Comparison of ENCODE assay signal across 21 mouse cellular contexts in genomic region chr11:101840405-101840804, GRCm38 (mm10). TPM values are rescaled to one million over a fixed set of nuclear protein-coding genes. Genes with fewer than 3 reads are reported as not detected.
A peak's percentile ranks its signal among the peaks of the same experiment; 100 is the strongest.
DNase-seq lines count a peak whose midpoint lies in the region; ATAC-seq and TF ChIP-seq lines count a peak whose summit lies in the region.
"Had no signal": no experiment of that assay in that cellular context is flagged by ENCODE, and none has a peak within 500 bp of the region (broad histone marks: within the 10 kb centered on the region; RNA-seq: fewer than 3 reads in every experiment).

No protein-coding gene starts in this region.

- peak; percentile 49 for TF ChIP-seq CTCF in heart, adult 2 months (IDR thresholded peaks at IDR 0.05)
- TF ChIP-seq CTCF in liver, postnatal 0 days (IDR thresholded peaks at IDR 0.05; ENCODE audit: low read depth), result peak; percentile 34

- H3K4me2 ChIP-seq in liver, postnatal 0 days (ENCODE audit: low read depth, low read length), result no peak overlapping the region
- no peak overlapping the region for H3K4me2 ChIP-seq in liver, embryonic 12.5 days
- H3K4me2 ChIP-seq: embryonic facial prominence, embryonic 12.5 days; limb, embryonic 12.5 days; lung, embryonic 15.5 days; neural tube, embryonic 13.5 days had no signal

- TF ChIP-seq EP300 in heart, adult 2 months (IDR thresholded peaks at IDR 0.05; ENCODE audit: insufficient read depth, low read depth, low read length), result no peak
- TF ChIP-seq EP300 in liver, postnatal 0 days (IDR thresholded peaks at IDR 0.05; ENCODE audit: low read depth), result no peak

- H3K9me3 ChIP-seq in liver, postnatal 0 days (ENCODE audit: low read length), result no peaks in the 10 kb centered on the region
- H3K9me3 ChIP-seq in liver, embryonic 12.5 days (replicated peaks), result peaks cover 7% of the 10 kb centered on the region; the same call in 1 of the 2 replicates
- H3K9me3 ChIP-seq: lung, embryonic 15.5 days had no signal

- H3K79me2 ChIP-seq in heart, adult 2 months (replicated peaks; ENCODE audit: control insufficient read depth, insufficient read depth, low read length), result no peaks in the 10 kb centered on the region

- intact Hi-C loops in heart, adult 2 months (cut with DNase I), result no loop called here

- no peak overlapping the region for H3K4me3 ChIP-seq in heart, adult 2 months
- H3K4me3 ChIP-seq in liver, postnatal 0 days (ENCODE audit: low read depth, low read length), result no peak overlapping the region
- H3K4me3 ChIP-seq in liver, embryonic 12.5 days, result no peak overlapping the region
- H3K4me3 ChIP-seq: embryonic facial prominence, embryonic 12.5 days; limb, embryonic 12.5 days; lung, embryonic 15.5 days; neural tube, embryonic 13.5 days had no signal

- no peak for TF ChIP-seq POLR2A in heart, adult 2 months (IDR thresholded peaks at IDR 0.05; ENCODE audit: insufficient read depth, low read depth, low read length)

- no peak overlapping the region for H3K9ac ChIP-seq in heart, adult 2 months (ENCODE audit: low read depth, low read length)
- H3K9ac ChIP-seq in liver, postnatal 0 days (replicated peaks), result no peak overlapping the region
- H3K9ac ChIP-seq in liver, embryonic 12.5 days, result no peak overlapping the region
- H3K9ac ChIP-seq: embryonic facial prominence, embryonic 12.5 days; limb, embryonic 12.5 days; lung, embryonic 15.5 days; neural tube, embryonic 13.5 days had no signal

- H3K36me3 ChIP-seq in heart, adult 2 months (ENCODE audit: control insufficient read depth, insufficient read depth, low read length), result no peaks in the 10 kb centered on the region
- no peaks in the 10 kb centered on the region for H3K36me3 ChIP-seq in liver, postnatal 0 days (replicated peaks; ENCODE audit: insufficient read depth, low read length)
- H3K36me3 ChIP-seq in liver, embryonic 12.5 days, result no peaks in the 10 kb centered on the region
- H3K36me3 ChIP-seq: embryonic facial prominence, embryonic 12.5 days; limb, embryonic 12.5 days; lung, embryonic 15.5 days; neural tube, embryonic 13.5 days had no signal

- no peak for ATAC-seq in liver, postnatal 0 days
- no peak for ATAC-seq in liver, embryonic 12.5 days
- ATAC-seq in cerebellum, adult (ENCODE audit: insufficient number of reproducible peaks, low FRiP score, low TSS enrichment), result no peak

- over 99% methylated on average over 3 of the region's 3 CpGs for WGBS in heart, adult 2 months
- WGBS in liver, postnatal 0 days (ENCODE audit: insufficient replicate concordance), result 95% methylated on average over 3 of the region's 3 CpGs
- 78% methylated on average over 3 of the region's 3 CpGs for WGBS in liver, embryonic 12.5 days (ENCODE audit: insufficient replicate concordance)

- no peaks in the 10 kb centered on the region for H3K27me3 ChIP-seq in heart, adult 2 months (ENCODE audit: control insufficient read depth, insufficient read depth, low read length)
- no peaks in the 10 kb centered on the region for H3K27me3 ChIP-seq in liver, postnatal 0 days (ENCODE audit: insufficient read depth, low read length)
- H3K27me3 ChIP-seq in liver, embryonic 12.5 days (replicated peaks), result no peaks in the 10 kb centered on the region; the same call in 1 of the 2 replicates
- H3K27me3 ChIP-seq: embryonic facial prominence, embryonic 12.5 days; limb, embryonic 12.5 days; lung, embryonic 15.5 days had no signal

- no peak for DNase-seq in heart, adult 2 months
- no peak for DNase-seq in heart, adult 11 months
- no peak for DNase-seq in liver, postnatal 0 days
- DNase-seq in ES-CJ7 (ENCODE audit: low read depth, low spot score), result peak; percentile 56
- DNase-seq in induced T-regulatory cell, adult 2 months (ENCODE audit: low read depth), result peak; percentile 11
- DNase-seq in thymus, adult 18-20 months, result no peak
- DNase-seq: cerebellum, adult 18-20 months; kidney, adult 18-20 months; kidney, postnatal 4 days; layer of hippocampus, postnatal 36 days; right cerebral cortex, postnatal 4 days; thymus, postnatal 36 days had no signal

- H3K27ac ChIP-seq in heart, adult 2 months, result no peak overlapping the region
- H3K27ac ChIP-seq in liver, postnatal 0 days (ENCODE audit: low read depth), result no peak overlapping the region
- no peak overlapping the region for H3K27ac ChIP-seq in liver, embryonic 12.5 days
- H3K27ac ChIP-seq: embryonic facial prominence, embryonic 12.5 days; limb, embryonic 12.5 days; lung, embryonic 15.5 days; neural tube, embryonic 13.5 days had no signal

- peaks cover 8% of the 10 kb centered on the region for H3K4me1 ChIP-seq in heart, adult 2 months (ENCODE audit: control insufficient read depth, insufficient read depth, low read length)
- no peaks in the 10 kb centered on the region for H3K4me1 ChIP-seq in liver, postnatal 0 days (ENCODE audit: insufficient read depth)
- H3K4me1 ChIP-seq in liver, embryonic 12.5 days, result no peaks in the 10 kb centered on the region
- H3K4me1 ChIP-seq: embryonic facial prominence, embryonic 12.5 days had no signal

RNA-seq across cellular contexts. Expression of gene Meox1, which starts 53.8 kb away (rescaled TPM):
- total RNA-seq in heart, adult 2 months (2021), result 1 to 10 TPM; 5.6 to 7.3 TPM
- 7.2 and 15.1 TPM in 2 replicates for polyA plus RNA-seq in heart, adult 2 months (2012; rRNA removed)
- polyA plus RNA-seq in liver, postnatal 0 days (2015; fragmentation: Nextera tagmentation; extraction: Ambion mirVana), result 0.05 and 0.11 TPM in 2 replicates
- polyA plus RNA-seq in liver, embryonic 12.5 days (2016; fragmentation: Nextera tagmentation; extraction: Ambion mirVana), result 0.72 and 1.3 TPM in 2 replicates
- total RNA-seq: common myeloid progenitor, adult 5-6 weeks; megakaryocyte-erythroid progenitor cell, adult 5-6 weeks; monocyte, adult 5-6 weeks had no signal

RNA-seq across cellular contexts. Expression of gene Etv4, which starts 55.2 kb away (rescaled TPM):
- total RNA-seq in heart, adult 2 months (2021), result not detected
- polyA plus RNA-seq in heart, adult 2 months (2012; rRNA removed), result 0.59 and 0.61 TPM in 2 replicates
- polyA plus RNA-seq in liver, postnatal 0 days (2015; fragmentation: Nextera tagmentation; extraction: Ambion mirVana), result 0.15 and 0.39 TPM in 2 replicates
- polyA plus RNA-seq in liver, embryonic 12.5 days (2016; fragmentation: Nextera tagmentation; extraction: Ambion mirVana), result 1.4 and 2.0 TPM in 2 replicates
- total RNA-seq: common myeloid progenitor, adult 5-6 weeks; megakaryocyte-erythroid progenitor cell, adult 5-6 weeks; monocyte, adult 5-6 weeks had no signal

Comparison
In these comparisons a context has a peak if more than half of its experiments do, and no peak if none do; other contexts are left out.
1. DNase-seq: peak in ES-CJ7 (single experiment) and induced T-regulatory cell, adult 2 months (single experiment); none in heart, adult 2 months (0 of 2), heart, adult 11 months (single experiment), liver, postnatal 0 days (single experiment) and thymus, adult 18-20 months (0 of 2).